Mouse (Mus musculus) heart, postnatal 0 days (tissue): ENCODE measurements around the gene Pid1. TPM values are rescaled to one million over a fixed set of nuclear protein-coding genes. Genes with fewer than 3 reads are reported as not detected.
A peak's percentile ranks its signal among the peaks of the same experiment; 100 is the strongest.

ENCODE experiments used
- ATAC-seq: fragments of 200-750 bp; cut with Nextera tagmentation; 2 replicates; pipeline ENCODE4 v1.8.0; 2017; ENCODE audit warnings: low read depth, moderate number of reproducible peaks, moderate library complexity; ENCODE audit not compliant: insufficient read depth
- DNase-seq: peaks from one replicate; pipeline ENCODE4 v3.0.0-alpha.2; 2016; ENCODE audit warnings: low spot score
- H3K27ac ChIP-seq: fragments of 300-500 bp; sonication (generic); 2 replicates; pipeline ENCODE4 v1.5.1; 2014; ENCODE audit warnings: low read depth, mild to moderate bottlenecking
- H3K27me3 ChIP-seq: fragments of 300-500 bp; sonication (generic); 2 replicates; pipeline ENCODE4 v1.6.1; 2014; ENCODE audit warnings: low read length, mixed read lengths; ENCODE audit not compliant: control insufficient read depth, insufficient read depth
- H3K36me3 ChIP-seq: fragments of 300-500 bp; sonication (generic); replicated peaks from 2 replicates; pipeline ENCODE4 v1.6.1; 2014; ENCODE audit warnings: low read length, mixed read lengths; ENCODE audit not compliant: control insufficient read depth, insufficient read depth
- H3K4me1 ChIP-seq: fragments of 300-500 bp; sonication (generic); 2 replicates; pipeline ENCODE4 v1.6.1; 2014; ENCODE audit warnings: antibody characterized with exemption; ENCODE audit not compliant: control insufficient read depth, insufficient read depth
- H3K4me2 ChIP-seq: fragments of 300-500 bp; sonication (generic); 2 replicates; pipeline ENCODE4 v1.6.1; 2014; ENCODE audit warnings: low read depth, mild to moderate bottlenecking, low read length, moderate library complexity
- H3K4me3 ChIP-seq: fragments of 300-500 bp; sonication (generic); 2 replicates; pipeline ENCODE4 v1.5.1; 2014; ENCODE audit warnings: low read depth, low read length
- H3K9ac ChIP-seq: fragments of 300-500 bp; sonication (generic); replicated peaks from 2 replicates; pipeline ENCODE4 v1.6.1; 2014; ENCODE audit warnings: low read depth, low read length, mixed read lengths
- H3K9me3 ChIP-seq: fragments of 300-500 bp; sonication (generic); replicated peaks from 2 replicates; pipeline ENCODE4 v1.6.1; 2016; ENCODE audit warnings: low read length; ENCODE audit not compliant: control insufficient read depth
- CTCF ChIP-seq: IDR thresholded peaks from 2 replicates; pipeline ENCODE4 v1.5.1; 2016; ENCODE audit warnings: antibody characterized with exemption, control low read depth, low read depth
- EP300 ChIP-seq: IDR thresholded peaks from 2 replicates; pipeline ENCODE4 v1.6.1; 2016; ENCODE audit warnings: antibody characterized with exemption, low read depth
- WGBS: fragments of 180-500 bp; shearing (Covaris S2); extraction: QIAGEN DNeasy Blood & Tissue Kit; methylation state at CpG from one replicate; pipeline ENCODE4 v1.1.7; 2014; 5-methylcytosine and 5-hydroxymethylcytosine counted together
- microRNA-seq: library from miRNA; unstranded; fragments of <30 nt; microRNA quantifications from one replicate; pipeline ENCODE4, GENCODE M21; 2016
- polyA plus RNA-seq: library from polyadenylated mRNA; unstranded; fragments of >200 nt; fragmentation: Nextera tagmentation; extraction: Ambion mirVana; gene quantifications from 2 replicates; pipeline ENCODE4 v1.2.1, GENCODE M21; 2015
- total RNA-seq: library from RNA; depleted of rRNA; stranded (reverse); fragments of >200 nt; gene quantifications from 2 replicates; pipeline ENCODE4 v1.2.3, GENCODE M21; 2014; ENCODE audit warnings: low replicate concordance

Gene Pid1
- total and polyA plus RNA-seq, 2 experiments from 2014 or later = 4.0 to 6.6 TPM

DNA sequence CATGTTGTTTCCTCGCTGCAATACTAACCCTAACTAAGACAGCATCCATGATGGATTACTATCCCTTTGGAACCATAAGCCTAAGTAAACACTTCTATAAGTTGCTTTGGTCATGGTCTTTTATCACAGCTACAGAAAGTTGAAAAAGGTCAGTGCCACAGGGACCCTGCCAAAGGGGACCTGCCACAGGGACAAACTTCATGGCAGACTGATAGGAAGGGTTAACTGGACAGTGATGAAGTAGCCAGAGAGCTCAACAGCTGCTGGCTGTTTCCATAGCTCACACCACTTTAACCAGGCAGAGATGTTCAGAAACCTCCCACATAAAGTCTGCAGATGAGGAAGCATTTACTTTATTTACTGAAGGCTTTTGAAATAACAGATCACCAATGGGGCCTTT is 287.0 kb downstream of the Pid1 start:
- WGBS = 82% methylated on average over 1 of the region's 1 CpGs
- TF ChIP-seq CTCF (no peak), EP300 (no peak)
- no peaks in the 10 kb centered on the region for H3K36me3 ChIP-seq
- ATAC-seq = no peak
- no peaks in the 10 kb centered on the region for H3K27me3 ChIP-seq
- no peak overlapping the region for H3K4me2 ChIP-seq
- H3K9ac ChIP-seq = no peak overlapping the region
- H3K4me3 ChIP-seq = no peak overlapping the region
- H3K27ac ChIP-seq = no peak overlapping the region
- no peaks in the 10 kb centered on the region for H3K9me3 ChIP-seq
- no peak for DNase-seq
- H3K4me1 ChIP-seq = no peaks in the 10 kb centered on the region

DNA sequence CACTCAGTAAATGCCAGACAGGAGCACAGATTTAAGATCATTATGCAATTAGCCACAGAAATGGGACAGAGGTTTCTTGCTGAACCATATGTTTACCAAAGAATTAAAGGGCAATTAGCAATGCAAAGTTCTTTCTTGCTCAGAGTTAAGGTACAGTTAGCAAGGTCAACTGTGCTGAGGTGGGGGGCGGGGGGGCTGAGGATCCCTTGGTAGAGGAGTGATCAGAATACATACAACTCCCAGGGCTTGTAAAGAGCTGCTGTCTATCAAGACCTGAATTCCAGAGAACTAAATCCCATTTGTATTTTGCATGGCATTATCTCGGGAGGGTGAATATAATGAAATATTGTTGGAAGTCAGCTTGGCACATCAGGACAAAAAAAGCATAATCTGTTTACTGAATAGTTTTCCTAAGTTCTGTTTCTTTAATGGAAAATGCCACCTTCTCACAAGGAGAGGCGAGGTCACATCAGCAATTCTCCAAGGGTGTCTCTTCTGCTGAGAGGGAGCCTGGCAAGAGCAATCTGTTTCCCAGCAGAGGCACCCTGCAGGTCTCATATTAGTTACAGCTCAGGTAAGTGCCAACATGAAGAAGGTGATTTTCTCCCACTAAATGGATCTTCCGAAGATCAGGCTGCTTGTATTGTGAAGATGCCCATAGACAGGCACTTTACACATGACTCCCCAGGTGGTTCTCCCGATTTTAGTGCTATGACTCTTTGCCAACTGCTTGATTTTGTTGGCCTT is 306.9 kb downstream of the Pid1 start:
- TF ChIP-seq EP300 = no peak
- no peak for TF ChIP-seq CTCF
- no peak overlapping the region for H3K4me3 ChIP-seq
- no peak overlapping the region for H3K9ac ChIP-seq
- no peak overlapping the region for H3K27ac ChIP-seq
- DNase-seq (no peak), ATAC-seq (no peak)
- H3K27me3 ChIP-seq = no peaks in the 10 kb centered on the region
- no peaks in the 10 kb centered on the region for H3K9me3 ChIP-seq
- H3K36me3 ChIP-seq = no peaks in the 10 kb centered on the region
- H3K4me2 ChIP-seq = no peak overlapping the region
- WGBS = 62% methylated on average over 5 of the region's 5 CpGs
- no peaks in the 10 kb centered on the region for H3K4me1 ChIP-seq

GRCm38 (mm10) chr1:84056306-84056705 is 307.7 kb downstream of the Pid1 start:
- H3K4me1 ChIP-seq = no peaks in the 10 kb centered on the region
- ATAC-seq (no peak), DNase-seq (no peak)
- H3K27ac ChIP-seq = no peak overlapping the region
- H3K4me2 ChIP-seq = no peak overlapping the region
- H3K4me3 ChIP-seq = no peak overlapping the region
- TF ChIP-seq EP300 (no peak), CTCF (no peak)
- H3K27me3 ChIP-seq = no peaks in the 10 kb centered on the region
- no peaks in the 10 kb centered on the region for H3K9me3 ChIP-seq
- H3K36me3 ChIP-seq = no peaks in the 10 kb centered on the region
- 57% methylated on average over 1 of the region's 1 CpGs for WGBS
- no peak overlapping the region for H3K9ac ChIP-seq

DNA sequence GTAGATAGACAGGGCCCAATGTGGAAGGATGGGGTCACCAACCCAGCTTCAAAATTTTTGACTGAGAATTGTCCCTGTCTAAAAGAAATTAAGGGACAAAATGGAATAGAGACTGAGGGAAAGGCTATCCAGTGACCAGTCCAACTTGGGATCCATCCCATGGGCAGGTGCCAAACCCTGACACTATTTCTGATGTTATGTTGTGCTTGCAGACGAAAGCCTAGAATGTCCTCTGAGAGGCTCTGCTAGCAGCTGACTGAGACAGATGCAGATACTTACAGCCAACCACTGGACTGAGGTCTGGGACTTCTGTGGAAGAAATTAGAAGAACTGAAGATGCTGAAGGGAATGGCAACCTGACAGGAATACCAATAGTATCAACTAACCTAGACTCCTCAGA is 338.2 kb downstream of the Pid1 start:
- no peak for DNase-seq
- no peaks in the 10 kb centered on the region for H3K9me3 ChIP-seq
- no peak overlapping the region for H3K9ac ChIP-seq
- 31% methylated on average over 1 of the region's 1 CpGs for WGBS
- H3K4me3 ChIP-seq = no peak overlapping the region
- TF ChIP-seq CTCF = no peak
- TF ChIP-seq EP300 = no peak
- ATAC-seq = no peak
- H3K27ac ChIP-seq = no peak overlapping the region
- H3K27me3 ChIP-seq = no peaks in the 10 kb centered on the region
- H3K4me2 ChIP-seq = no peak overlapping the region
- H3K4me1 ChIP-seq = no peaks in the 10 kb centered on the region
- H3K36me3 ChIP-seq = no peaks in the 10 kb centered on the region

DNA sequence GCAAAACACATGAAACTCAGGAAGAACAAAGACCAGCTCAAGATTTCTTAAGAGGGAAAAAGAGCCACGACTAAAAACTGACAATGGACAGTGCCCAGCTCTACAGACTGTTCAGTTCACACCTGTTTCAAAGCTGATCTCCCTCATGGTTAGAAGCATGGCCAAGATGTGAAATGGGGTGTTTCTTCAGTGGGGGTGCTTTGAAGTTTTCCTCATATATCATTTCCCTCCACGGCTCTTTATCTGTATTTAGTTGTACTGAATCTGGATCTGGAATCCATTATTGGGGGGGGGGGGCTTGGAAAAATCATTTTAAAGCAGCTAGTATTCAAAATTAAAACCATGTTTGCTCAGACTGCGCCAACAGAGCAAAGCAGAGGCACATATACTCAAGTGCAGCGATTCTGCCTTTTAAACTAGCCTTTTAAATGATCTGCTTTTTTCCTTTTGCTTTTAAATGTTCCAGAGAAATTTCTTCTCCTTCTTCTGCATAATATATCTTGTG is 351.1 kb downstream of the Pid1 start:
- Histone ChIP-seq H3K36me3 (no peaks in the 10 kb centered on the region), H3K4me3 (no peak overlapping the region), H3K9me3 (no peaks in the 10 kb centered on the region), H3K4me2 (no peak overlapping the region), H3K27me3 (no peaks in the 10 kb centered on the region), H3K9ac (no peak overlapping the region), H3K27ac (no peak overlapping the region), H3K4me1 (no peaks in the 10 kb centered on the region)
- no peak for DNase-seq
- TF ChIP-seq EP300 (no peak), CTCF (no peak)
- no peak for ATAC-seq
- WGBS = 68% methylated on average over 4 of the region's 4 CpGs

- 55% methylated on average over 4 of the region's 4 CpGs for WGBS
- Histone ChIP-seq H3K9me3 (no peaks in the 10 kb centered on the region), H3K9ac (no peak overlapping the region), H3K27me3 (no peaks in the 10 kb centered on the region), H3K4me2 (no peak overlapping the region), H3K36me3 (no peaks in the 10 kb centered on the region), H3K4me1 (no peaks in the 10 kb centered on the region), H3K27ac (no peak overlapping the region), H3K4me3 (no peak overlapping the region)
- no peak for TF ChIP-seq EP300
- TF ChIP-seq CTCF = no peak
- ATAC-seq (peak; percentile 27; the same call in 1 of the 2 replicates), DNase-seq (peak; percentile 18)
Measured at GRCm38 (mm10) chr1:84002630-84003029, 361.4 kb downstream of the Pid1 start.

Small RNAs within 50 kb of the gene (microRNA-seq; reads per million reads assigned to microRNA genes)
- not detected for gene Mir6353
